ENCODE assay signal across 9 mouse cellular contexts in the genomic region with DNA sequence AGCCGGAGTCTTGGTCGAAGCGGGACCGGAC. TPM values are rescaled to one million over a fixed set of nuclear protein-coding genes. Genes with fewer than 3 reads are reported as not detected.
DNase-seq lines count a peak whose midpoint lies in the region; ATAC-seq and TF ChIP-seq lines count a peak whose summit lies in the region.
"Had no signal": no experiment of that assay in that cellular context is flagged by ENCODE, and none has a peak within 500 bp of the region (broad histone marks: within the 10 kb centered on the region; RNA-seq: fewer than 3 reads in every experiment).

Trp73 (minus strand) TSS at position 27 of the 31 bp plus-strand sequence.

- 0% methylated on average over 4 of the region's 4 CpGs for WGBS in heart, embryonic 15.5 days
- 0% methylated on average over 4 of the region's 4 CpGs for WGBS in hindbrain, embryonic 11.5 days
- WGBS in midbrain, embryonic 10.5 days = 0% methylated on average over 2 of the region's 4 CpGs

- H3K4me1 ChIP-seq in heart, embryonic 15.5 days (replicated peaks) = peaks cover 33% of the 10 kb centered on the region
- 0 out of 2 replicates have a peak, but pooled peaks cover 4% of the 10 kb centered on the region for H3K4me1 ChIP-seq in bone marrow macrophage, adult 2 months (ENCODE audit: control insufficient read depth, insufficient read depth, low read length)
- peaks cover 10% of the 10 kb centered on the region; the same call in 1 of the 2 replicates for H3K4me1 ChIP-seq in hindbrain, embryonic 11.5 days (replicated peaks; ENCODE audit: control insufficient read depth, insufficient read depth, low read length)
- peaks cover 40% of the 10 kb centered on the region for H3K4me1 ChIP-seq in midbrain, embryonic 10.5 days

- H3K4me3 ChIP-seq in heart, embryonic 15.5 days = peak within 1 kb of the TSS; percentile 88
- H3K4me3 ChIP-seq in bone marrow macrophage, adult 2 months (ENCODE audit: insufficient read depth, low read length) = peak within 1 kb of the TSS; percentile 81
- H3K4me3 ChIP-seq in hindbrain, embryonic 11.5 days (ENCODE audit: low read depth, low read length) = peak within 1 kb of the TSS; percentile 40
- peak within 1 kb of the TSS; percentile 63 for H3K4me3 ChIP-seq in midbrain, embryonic 10.5 days

- TF ChIP-seq CTCF in bone marrow macrophage, adult 2 months (IDR thresholded peaks at IDR 0.05; ENCODE audit: low read depth, low read length) = no peak

- H3K27me3 ChIP-seq in heart, embryonic 15.5 days = peaks cover 68% of the 10 kb centered on the region
- peaks cover 50% of the 10 kb centered on the region for H3K27me3 ChIP-seq in hindbrain, embryonic 11.5 days (ENCODE audit: control insufficient read depth, insufficient read depth, low read length)
- peaks cover 84% of the 10 kb centered on the region for H3K27me3 ChIP-seq in midbrain, embryonic 10.5 days (ENCODE audit: low read depth, poor library complexity, severe bottlenecking)

- no peak within 1 kb of the TSS for H3K27ac ChIP-seq in heart, embryonic 15.5 days
- H3K27ac ChIP-seq in bone marrow macrophage, adult 2 months (ENCODE audit: insufficient read depth, low read depth, low read length) = no peak within 1 kb of the TSS
- H3K27ac ChIP-seq in hindbrain, embryonic 11.5 days (ENCODE audit: low read depth, low read length) = no peak within 1 kb of the TSS
- H3K27ac ChIP-seq in midbrain, embryonic 10.5 days (replicated peaks) = peak within 1 kb of the TSS; percentile 72

- no peak for TF ChIP-seq POLR2A in bone marrow macrophage, adult 2 months (IDR thresholded peaks at IDR 0.05; ENCODE audit: borderline replicate concordance, low read depth, low read length)

- H3K36me3 ChIP-seq in heart, embryonic 15.5 days = no peaks in the 10 kb centered on the region
- H3K36me3 ChIP-seq in hindbrain, embryonic 11.5 days (ENCODE audit: control insufficient read depth, insufficient read depth, low read length) = no peaks in the 10 kb centered on the region
- no peaks in the 10 kb centered on the region for H3K36me3 ChIP-seq in midbrain, embryonic 10.5 days

- DNase-seq in heart, postnatal 4 days = no peak
- DNase-seq in hindbrain, embryonic 11.5 days (ENCODE audit: low spot score) = no peak
- DNase-seq in midbrain, embryonic 10.5 days (ENCODE audit: low spot score) = no peak
- no peak for DNase-seq in cerebellum, adult 11-12 months
- DNase-seq in right cerebral cortex, adult 2 months (ENCODE audit: low spot score in 2 of 2) = no peak
- DNase-seq in urinary bladder, postnatal 10 days (ENCODE audit: low spot score) = no peak

- H3K4me2 ChIP-seq in heart, embryonic 15.5 days = peak within 1 kb of the TSS; percentile 82
- H3K4me2 ChIP-seq in hindbrain, embryonic 11.5 days (replicated peaks; ENCODE audit: low read depth, low read length) = peak within 1 kb of the TSS; percentile 84

- H3K9me3 ChIP-seq in heart, embryonic 15.5 days (replicated peaks) = no peaks in the 10 kb centered on the region
- no peaks in the 10 kb centered on the region for H3K9me3 ChIP-seq in hindbrain, embryonic 11.5 days (ENCODE audit: control insufficient read depth, low read length)
- no peaks in the 10 kb centered on the region for H3K9me3 ChIP-seq in midbrain, embryonic 10.5 days (replicated peaks)

- ATAC-seq in heart, embryonic 15.5 days (replicated peaks; ENCODE audit: insufficient number of reproducible peaks, insufficient read depth, low FRiP score, low read depth) = no peak
- ATAC-seq in hindbrain, embryonic 11.5 days (ENCODE audit: low FRiP score) = no peak

- peak within 1 kb of the TSS; percentile 50 for H3K9ac ChIP-seq in heart, embryonic 15.5 days
- peak within 1 kb of the TSS; percentile 48; the same call in 1 of the 2 replicates for H3K9ac ChIP-seq in hindbrain, embryonic 11.5 days (ENCODE audit: low read depth, low read length)

RNA-seq across cellular contexts. Expression of gene Trp73, which starts in this region (rescaled TPM):
- polyA plus RNA-seq in heart, embryonic 15.5 days (2015; fragmentation: Nextera tagmentation; extraction: Ambion mirVana) = 0.26 and 0.36 TPM in 2 replicates
- total RNA-seq in heart, postnatal 4 days (2021) = not detected
- polyA plus RNA-seq in bone marrow macrophage, adult 2 months (2012; ENCODE audit: insufficient read depth, insufficient read length, missing spikeins) = not detected in 2 replicates
- 1.6 and 2.2 TPM in 2 replicates for polyA plus RNA-seq in hindbrain, embryonic 11.5 days (2014; fragmentation: Nextera tagmentation; extraction: Ambion mirVana)
- 0.30 and 0.36 TPM in 2 replicates for polyA plus RNA-seq in midbrain, embryonic 10.5 days (2016; fragmentation: Nextera tagmentation; extraction: Ambion mirVana)
- polyA plus RNA-seq: G1E had no signal
